Mouse (Mus musculus) heart, postnatal 4 days (tissue): ENCODE results near the gene Arhgap27. TPM values are rescaled to one million over a fixed set of nuclear protein-coding genes. Genes with fewer than 3 reads are reported as not detected.
A peak's percentile ranks its signal among the peaks of the same experiment; 100 is the strongest.
"Not testable (repeated sequence)": the region's sequence is repeated elsewhere in the genome, so short reads cannot be mapped to it uniquely, and the experiment has no call there.

Source experiments
- DNase-seq: peaks from one replicate; pipeline ENCODE4 v3.0.0; 2021
- total RNA-seq, 2 experiments: library from RNA; stranded (reverse); gene quantifications; 2 replicates each; pipeline ENCODE4 v1.2.3; 2021

Gene Arhgap27
- total RNA-seq, 2 experiments from 2014 or later = 23.5 to 25.4 TPM

DNA sequence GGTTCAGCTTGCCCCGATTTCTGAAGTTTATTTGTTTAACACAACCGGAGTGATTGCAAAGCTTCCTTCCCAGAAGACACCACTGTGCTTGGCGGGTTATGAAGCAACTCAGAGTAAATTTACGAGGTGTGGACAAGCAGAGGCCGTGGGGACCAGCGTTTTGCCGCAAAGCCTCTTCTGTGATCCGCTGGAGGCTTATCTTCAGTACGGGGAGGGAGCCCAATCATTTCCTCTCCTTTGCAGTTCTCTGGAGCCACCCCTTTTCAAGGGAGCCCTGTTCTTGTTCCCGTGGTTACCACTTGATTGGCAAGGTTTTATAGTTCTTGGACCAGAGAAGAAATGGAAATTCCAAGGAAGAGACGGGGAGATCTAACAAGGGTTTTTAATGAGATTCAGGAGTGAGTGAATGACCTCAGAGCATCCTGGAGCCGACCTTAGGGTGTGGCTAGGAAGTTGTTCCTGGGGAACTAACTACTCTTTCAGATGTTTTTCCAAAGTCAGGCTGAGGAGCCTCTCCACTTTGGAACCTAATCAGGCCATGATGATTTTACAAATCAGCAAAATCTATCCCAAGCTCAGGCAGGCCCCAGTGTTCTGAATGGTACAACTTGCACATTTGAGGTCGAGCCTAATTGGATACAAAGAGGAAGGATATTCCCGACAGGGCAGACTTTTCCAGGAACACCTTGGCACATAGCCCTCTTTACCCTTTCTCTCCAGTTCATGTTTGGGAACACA, 71.2 kb downstream of the Arhgap27 start:
- peak; percentile 62 for DNase-seq

DNA sequence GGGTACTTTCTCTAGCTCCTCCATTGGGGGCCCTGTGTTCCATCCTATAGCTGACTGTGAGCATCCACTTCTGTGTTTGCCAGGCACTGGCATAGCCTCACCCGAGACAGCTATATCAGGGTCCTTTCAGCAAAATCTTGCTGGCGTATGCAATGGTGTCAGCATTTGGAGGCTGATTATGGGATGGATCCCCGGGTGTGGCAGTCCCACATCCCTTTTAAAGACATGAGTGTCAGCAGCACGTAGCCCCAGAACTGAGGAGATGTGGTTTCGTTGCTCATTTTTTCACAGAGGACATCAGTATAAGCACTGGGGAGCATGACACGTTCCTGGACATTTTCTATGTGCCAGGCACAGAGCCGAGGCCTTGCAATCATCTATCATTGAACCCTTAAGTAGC, 72.7 kb downstream of the Arhgap27 start:
- not testable (repeated sequence) for DNase-seq

DNA sequence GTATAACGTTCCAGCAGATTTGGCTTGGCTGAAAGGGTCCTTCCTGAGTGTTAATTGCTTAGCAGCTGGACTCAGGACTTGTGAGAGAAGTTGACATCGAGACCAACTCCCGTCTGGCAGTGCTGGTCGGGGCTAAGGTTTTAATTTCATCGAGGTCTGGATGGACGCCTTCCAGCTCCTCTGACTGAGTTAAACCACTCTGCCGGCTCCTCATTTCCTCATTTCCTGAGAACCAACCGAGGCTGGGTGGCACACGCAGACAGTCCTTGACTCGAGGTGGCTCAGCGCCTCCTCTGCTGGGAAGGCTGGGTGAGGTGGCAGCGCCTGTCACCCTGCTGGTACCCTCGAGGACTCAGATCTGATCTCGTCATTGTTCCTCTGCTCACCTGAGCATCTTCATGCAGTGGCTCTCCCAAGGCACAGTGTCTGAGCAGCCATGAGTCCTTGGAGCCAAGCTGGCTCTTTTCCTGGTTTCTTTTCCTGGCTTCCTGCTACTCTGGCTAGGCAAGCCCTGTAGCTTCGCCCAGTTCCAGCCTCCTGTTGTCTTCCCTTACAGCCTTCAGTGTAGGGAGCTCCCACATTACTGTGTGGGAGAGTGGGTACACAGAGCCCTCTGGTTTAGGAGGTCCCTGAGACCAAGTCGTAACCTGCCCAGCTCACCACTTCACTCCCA, 75.1 kb downstream of the Arhgap27 start:
- no peak for DNase-seq

DNA sequence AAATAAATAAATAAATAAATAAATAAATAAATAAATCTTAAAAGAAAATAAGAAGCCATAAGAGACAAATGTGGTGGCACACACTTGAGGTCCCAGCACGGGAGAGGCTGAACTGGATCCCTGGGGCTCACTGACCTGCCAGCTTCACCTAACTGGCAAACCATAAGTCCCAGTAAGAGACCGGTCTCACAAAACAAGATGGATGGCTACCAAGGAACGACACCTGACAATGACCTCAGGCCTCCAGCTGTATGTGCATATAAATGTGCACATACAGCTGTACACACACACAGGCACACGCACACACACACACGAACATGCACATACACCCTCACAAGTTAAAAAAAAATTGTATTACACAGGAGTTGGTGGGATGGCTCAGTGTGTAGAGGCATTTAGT, 76.6 kb downstream of the Arhgap27 start:
- DNase-seq = no peak

DNA sequence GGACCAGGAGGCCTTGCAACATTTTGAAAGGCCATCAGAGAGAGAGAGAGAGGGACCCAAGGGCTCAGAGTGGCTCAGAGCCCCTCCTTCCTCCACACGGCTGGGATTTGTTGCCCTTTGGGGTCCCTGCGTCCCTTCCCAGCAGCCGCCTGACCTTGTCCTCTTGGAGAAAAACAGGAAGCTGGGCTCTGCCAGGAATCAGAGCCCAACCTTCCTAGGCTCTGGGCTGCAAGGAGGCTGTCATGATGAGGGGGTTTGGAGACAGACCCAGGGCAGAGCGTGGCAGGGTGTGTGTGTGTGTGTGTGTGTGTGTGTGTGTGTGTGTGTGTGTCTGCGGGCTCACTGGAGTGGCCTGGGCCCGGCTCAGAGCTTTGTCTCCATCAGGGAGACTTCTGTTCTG, 77.5 kb downstream of the Arhgap27 start:
- DNase-seq = peak; percentile 56

DNA sequence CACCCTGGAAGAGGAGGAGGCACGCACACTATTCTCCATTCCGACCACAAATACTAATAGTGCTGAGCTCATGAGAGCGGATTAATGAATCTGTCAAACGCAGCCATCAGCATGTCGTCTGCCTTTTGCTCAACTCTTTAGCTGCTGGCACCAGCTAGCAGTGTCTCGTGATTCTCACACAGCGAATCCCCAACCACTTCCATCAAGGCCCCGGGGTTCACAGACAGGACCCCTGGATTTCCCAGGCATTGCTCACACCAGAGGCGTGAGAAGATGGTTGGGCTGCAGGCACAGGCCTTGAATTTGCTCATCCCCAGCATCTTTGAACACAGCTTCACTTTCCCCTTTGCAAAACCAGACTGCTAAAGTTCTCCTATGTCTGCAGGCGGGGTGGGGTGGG, 78.2 kb downstream of the Arhgap27 start:
- no peak for DNase-seq

DNA sequence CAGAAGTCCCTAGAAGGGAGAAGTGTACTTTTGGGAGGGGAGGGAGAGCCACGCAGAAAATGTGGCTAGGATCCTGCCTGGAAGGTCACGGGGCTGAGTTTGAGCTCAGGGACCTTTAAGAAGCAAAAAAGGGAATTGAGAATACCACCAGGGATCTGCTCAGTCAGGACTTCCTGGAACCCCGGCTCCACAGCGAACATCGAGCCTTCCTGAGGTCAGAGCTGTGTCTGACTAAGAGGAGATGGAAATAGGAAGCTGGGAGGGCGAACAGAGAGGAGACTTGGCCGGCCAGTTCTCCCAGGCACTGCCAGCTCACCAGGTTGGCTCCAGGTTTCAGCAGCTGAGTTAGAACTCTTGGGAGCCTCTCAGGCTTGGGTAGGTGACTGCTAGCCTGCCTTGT, 81.7 kb downstream of the Arhgap27 start:
- DNase-seq = no peak

Other genes with a start within 250 kb of the Arhgap27 start
- 10 to 100 TPM; 14.8 to 15.7 TPM for gene Hexim1, start 247.5 kb downstream of the Arhgap27 start, total RNA-seq
- 1 to 10 TPM; 4.2 to 4.8 TPM for gene Hexim2, start 231.3 kb downstream of the Arhgap27 start, total RNA-seq
- 1 to 10 TPM; 7.4 to 8.6 TPM for gene Fmnl1, start 192.6 kb downstream of the Arhgap27 start, total RNA-seq
- gene 1700023F06Rik, start 155.1 kb downstream of the Arhgap27 start, total RNA-seq = not detected
- not detected for gene Spata32, start 145.3 kb downstream of the Arhgap27 start, total RNA-seq
- 1 to 10 TPM; 2.7 to 3.4 TPM for gene Map3k14, start 96.2 kb downstream of the Arhgap27 start, total RNA-seq
- 1 to 10 TPM; 8.6 to 9.5 TPM for gene Plekhm1, start 49.0 kb upstream of the Arhgap27 start, total RNA-seq
- not detected for gene Lrrc37a, start 140.9 kb upstream of the Arhgap27 start, total RNA-seq